Mouse (Mus musculus) left cerebral cortex, adult 18-20 months (tissue): ENCODE data around the gene Wipi1. TPM values are rescaled to one million over a fixed set of nuclear protein-coding genes. Genes with fewer than 3 reads are reported as not detected.
A peak's percentile ranks its signal among the peaks of the same experiment; 100 is the strongest.
"Not testable (repeated sequence)": the region's sequence is repeated elsewhere in the genome, so short reads cannot be mapped to it uniquely, and the experiment has no call there.

ENCODE experiments used
- DNase-seq, 2 experiments: peaks; one replicate each; pipeline ENCODE4 v3.0.0; 2021 to 2022; ENCODE audit warnings: low spot score in 2 of 2, mixed read lengths in 1 of 2
- long read RNA-seq, 2 experiments: library from polyadenylated mRNA; stranded (forward); transcript quantifications; one replicate each; pipeline ENCODE4 v2.0.0; 2021
- total RNA-seq, 2 experiments: library from RNA; stranded (reverse); gene quantifications; 2 replicates each; pipeline ENCODE4 v1.2.3; 2021

Gene Wipi1
- 10 to 100 TPM; 18.4 to 19.3 TPM for total RNA-seq
- long read RNA-seq, experiment 1, partial matches to known transcripts = 0 of 8 reads
- long read RNA-seq, experiment 1, other reads (novel, unspliced or antisense) = 0 of 8 reads
- long read RNA-seq, experiment 2, partial matches to known transcripts = 0 of 6 reads
- long read RNA-seq, experiment 2, other reads (novel, unspliced or antisense) = 0 of 6 reads

DNA sequence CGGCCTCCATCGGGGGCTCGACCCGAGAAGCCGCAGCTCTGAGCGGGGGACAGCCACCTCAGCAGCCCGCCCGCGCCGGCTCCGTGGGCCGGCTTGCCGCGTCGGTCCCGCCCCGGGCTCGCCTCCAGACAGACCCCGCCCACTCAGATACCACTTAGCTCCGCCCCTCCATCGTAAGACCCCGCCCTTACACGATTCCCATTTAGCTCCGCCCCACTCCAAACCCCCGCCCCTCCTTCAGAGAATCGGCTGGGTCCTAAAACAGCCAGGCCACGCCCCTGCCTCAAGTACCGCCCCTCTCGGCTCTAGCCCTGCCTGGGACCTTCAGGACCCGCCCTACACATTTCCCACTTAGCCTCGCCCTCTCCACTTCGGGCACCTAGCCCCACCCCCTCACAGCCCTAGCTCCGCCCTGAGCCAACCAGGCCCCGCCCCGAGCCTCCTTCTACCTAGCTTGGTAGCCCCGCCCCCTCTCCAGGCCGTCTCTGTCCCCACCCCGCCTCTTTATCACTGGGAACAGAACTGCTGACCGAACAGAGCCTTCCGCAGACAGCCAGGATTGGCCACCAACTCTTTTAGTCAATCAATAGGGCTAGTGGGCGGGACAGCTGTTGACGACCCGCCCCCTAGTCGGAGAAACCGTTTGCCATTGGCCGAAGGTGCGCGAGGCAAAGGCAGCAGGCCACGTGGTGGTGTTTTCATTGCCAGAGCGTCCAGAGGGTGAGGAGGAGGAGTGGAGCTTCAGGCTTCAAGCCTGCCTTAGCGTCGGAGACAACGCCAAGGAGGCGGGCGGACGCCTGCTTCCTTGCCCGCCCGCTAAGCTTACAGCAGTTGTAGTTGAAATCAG is at the start of gene Wipi1:
Gene Wipi1, minus strand, starts transcription at position 665 of the 847 bp plus-strand sequence.
- DNase-seq = peak; percentile 96 to 97

DNA sequence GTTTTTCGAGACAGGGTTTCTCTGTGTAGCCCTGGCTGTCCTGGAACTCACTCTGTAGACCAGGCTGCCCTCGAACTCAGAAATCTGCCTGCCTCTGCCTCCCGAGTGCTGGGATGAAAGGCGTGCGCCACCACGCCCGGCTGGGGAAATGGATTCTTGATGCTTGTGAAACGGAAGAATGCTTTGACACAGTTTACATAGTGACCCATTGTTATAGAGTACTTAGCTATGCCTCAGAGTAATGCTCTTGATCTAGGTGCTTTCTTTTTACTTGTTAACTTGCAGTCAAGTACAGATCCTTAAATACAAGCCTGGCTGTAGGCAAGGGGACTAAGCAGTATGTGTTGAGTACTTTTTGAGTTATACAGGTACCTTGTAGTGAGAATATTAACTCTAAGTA is 48.8 kb upstream of the Wipi1 start:
- not testable (repeated sequence) for DNase-seq

DNA sequence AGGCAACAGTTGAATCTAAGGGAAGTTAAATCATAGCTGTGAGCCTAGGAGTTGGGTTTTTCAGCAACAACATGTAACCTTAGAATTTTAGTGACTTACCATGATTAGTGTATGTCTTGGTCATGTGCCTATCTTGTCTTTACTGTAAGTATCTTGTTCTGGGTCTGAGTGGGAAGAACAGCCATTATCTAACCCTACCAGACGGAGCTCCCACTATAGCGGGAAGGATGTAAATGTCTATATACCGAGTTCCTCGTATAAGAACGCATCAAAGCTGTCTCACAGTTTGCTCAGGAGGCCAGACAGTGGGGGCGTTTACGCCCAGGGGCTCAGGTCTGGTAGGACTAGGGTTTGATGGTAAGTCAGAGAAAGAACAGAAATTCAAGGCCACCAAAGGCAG is 44.5 kb upstream of the Wipi1 start:
- no peak for DNase-seq

DNA sequence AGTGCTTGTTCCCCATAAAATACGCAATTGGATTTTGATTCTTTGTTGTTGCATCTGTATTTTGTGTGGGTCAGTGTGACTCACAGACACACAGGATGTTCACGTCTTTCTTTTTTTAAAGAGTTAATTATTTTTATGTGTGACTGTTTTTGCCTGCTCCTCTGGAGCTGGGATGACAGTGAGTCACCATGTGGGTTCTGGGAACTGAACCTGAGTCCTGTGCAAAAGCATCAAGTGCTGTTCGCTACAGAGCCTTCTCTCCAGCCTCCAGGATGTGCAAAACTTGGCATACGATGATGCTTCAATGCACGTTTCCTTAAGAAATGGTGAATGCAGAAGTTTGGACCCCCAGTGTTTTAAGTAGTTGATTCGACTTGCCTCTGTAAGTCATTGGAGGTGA is 42.8 kb upstream of the Wipi1 start:
- no peak for DNase-seq

DNA sequence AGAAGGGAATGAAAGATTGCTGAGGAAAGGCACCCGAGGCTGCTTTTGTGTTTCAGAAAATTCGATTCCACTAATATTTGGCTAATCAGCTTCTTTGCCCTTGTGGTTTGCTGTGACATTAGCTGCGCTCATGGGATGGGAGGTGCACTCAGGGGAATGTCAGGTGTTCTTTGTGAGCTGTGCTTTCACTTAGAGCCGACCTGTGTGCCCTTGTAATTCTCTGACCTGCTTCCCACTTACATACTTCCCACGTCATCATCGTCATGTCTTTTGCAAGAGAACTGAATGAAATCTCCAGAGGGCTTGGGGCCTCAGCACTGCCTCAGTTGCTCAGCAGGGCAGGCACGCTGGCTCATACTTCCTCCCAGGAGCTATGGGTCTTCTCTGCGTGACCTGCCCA is 41.4 kb upstream of the Wipi1 start:
- no peak for DNase-seq

DNA sequence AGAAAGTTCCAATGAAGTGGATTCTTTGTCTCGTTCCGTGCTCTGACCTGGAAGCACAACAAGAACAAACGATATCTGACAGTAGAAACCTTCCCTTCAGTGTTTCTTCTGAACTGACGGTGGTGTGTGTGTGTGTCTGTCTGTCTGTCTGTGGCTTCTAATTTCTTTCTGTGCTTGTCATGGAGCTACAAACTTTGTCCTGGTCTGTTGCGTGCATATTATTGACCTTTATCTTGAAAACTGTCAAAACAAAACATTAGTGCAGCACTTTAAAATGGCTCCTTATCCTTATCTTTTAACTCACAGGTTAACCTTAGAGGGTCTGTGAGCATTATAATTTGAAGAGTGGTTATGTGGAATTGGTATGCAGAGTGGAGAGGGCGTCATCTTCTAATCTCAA is 40.7 kb upstream of the Wipi1 start:
- no peak for DNase-seq

DNA sequence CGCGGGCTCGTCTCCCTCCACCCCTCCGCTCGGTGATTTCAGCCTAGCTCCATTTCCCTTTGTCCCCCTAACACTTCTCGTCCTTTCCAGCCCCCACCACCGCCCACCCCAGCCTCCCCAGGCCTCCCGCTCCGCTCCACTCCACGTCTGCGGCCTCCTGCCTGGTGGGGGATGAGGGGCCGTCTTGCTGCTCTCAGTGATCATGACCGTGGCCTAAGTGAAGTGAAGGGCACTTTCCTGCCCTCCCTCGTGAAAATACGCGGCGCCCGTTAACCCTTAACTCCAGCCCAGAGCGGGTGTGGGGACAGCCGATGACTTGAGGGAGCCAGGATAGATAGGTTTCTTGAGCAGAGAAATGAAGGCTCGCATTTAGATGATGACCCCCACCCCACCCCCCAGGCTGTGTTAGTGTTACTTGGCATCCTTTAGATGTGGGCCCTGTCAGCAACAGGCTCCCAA is 39.8 kb upstream of the Wipi1 start:
- no peak for DNase-seq

DNA sequence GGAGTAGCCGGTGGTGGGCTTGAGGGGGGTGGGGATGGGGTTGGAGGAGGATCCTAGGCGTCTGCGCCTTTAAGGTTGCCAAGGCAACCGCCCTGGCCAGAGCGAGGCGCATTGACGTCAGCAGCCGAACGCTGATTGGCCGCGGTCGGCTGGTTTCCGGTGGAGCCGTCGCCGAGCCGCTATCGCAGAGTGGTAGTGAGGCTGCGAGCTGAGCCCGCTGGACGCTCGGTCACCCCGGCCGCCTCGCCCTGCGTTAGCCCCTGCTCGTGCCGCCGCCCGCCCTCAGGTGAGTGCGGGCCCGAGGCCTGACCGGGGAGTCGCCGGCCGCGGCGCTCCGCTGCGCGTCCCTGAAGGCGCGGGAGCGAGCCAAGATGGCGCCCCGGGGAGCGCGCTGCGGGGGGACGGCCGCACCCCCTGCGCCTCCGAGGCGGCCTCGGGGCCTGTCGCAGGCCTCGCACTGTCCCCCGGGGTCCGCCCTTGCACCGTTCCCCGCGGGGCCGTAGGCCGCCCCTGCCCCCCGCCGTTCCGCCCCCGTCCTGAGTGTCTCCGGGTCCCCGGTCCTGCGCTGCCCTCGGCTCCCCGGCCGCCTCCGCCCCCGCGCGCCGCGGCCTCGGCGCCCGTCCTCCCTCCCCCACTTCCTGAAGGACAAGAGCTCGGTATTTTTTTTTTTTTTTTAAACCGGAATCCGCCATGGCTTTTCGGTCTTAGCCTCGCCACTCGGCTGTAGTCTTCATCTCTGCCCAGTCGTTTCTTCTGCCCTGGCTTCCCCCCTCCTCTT is 39.2 kb upstream of the Wipi1 start:
- peak; percentile 94 to 95 for DNase-seq

DNA sequence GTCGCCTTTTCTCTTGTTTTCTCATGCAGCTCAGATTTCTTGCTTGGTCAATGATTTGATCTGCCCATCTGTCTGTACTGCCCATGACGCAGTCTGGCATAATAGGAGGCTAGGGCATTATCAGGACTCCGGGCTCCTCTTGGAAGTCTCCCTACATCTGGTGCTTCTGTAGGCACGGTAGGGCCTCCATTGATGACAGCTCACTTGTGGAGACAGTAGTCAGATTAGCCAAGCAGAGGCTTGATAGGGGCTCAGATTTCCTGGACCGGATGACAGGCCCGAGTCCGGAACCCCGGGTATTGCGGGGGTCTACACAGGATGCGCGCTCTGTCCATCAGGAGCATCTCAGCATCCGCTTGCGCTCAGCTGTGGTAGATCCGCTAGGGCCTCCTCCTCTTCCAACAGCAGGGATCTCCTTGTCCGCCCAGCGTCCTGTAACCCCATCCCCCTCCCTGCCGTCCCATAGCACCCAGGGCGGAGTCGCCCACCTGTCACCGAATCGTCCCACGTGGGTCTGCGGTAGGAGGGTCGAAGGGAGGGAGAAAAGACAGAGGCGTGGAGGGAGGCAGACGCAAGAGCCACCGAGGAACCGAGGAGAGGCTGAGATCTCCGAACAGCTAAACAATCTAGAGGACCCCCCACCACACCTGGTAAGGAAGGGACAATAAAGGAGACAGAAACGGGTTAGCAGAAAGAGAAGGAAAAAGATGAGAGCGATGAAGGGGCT is 38.4 kb upstream of the Wipi1 start:
- DNase-seq = peak; percentile 81 to 87

DNA sequence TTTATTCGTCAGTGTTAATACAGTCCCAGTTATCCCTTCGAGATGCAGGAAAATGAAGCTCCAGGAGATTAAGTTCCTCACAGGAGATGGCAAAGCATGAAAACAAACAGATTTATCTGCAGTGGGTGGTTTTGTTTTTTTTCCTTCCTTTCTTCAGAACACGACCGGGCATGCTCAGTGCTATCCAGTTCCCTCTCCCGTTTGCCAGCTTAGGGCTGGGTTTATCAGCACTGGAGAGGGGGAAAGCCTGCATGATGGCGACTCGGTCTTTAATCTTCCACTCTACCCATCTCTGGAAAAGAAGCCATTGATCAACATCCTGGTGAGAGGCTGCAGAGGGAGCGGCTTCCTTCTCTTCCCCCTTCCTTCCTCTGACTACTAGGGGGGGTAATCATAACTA is 37.4 kb upstream of the Wipi1 start, which contains the start of gene Prkar1a:
Gene Prkar1a, plus strand, starts transcription at position 200 of the 400 bp plus-strand sequence.
- peak in 1 of 2 experiments; percentile 42 for DNase-seq

DNA sequence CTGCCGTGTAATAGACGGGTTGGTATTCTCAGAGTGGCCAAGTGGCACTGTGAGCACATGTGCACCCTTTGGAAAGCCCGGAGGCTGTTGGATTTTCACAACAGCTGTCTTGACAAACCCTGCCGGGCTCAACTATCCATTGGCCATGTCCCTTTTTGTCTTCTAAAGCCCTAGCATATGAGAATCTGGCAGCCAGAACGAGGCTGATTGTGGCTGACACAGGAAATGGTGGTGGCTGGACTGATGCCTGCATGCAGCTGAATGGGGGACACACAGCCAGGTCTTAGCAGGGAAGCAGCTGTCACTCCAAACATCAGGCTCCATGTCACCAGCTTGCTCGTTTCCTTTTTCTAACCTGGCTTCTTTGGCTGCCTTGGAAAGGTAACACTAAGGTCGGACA is 36.7 kb upstream of the Wipi1 start:
- DNase-seq = no peak

DNA sequence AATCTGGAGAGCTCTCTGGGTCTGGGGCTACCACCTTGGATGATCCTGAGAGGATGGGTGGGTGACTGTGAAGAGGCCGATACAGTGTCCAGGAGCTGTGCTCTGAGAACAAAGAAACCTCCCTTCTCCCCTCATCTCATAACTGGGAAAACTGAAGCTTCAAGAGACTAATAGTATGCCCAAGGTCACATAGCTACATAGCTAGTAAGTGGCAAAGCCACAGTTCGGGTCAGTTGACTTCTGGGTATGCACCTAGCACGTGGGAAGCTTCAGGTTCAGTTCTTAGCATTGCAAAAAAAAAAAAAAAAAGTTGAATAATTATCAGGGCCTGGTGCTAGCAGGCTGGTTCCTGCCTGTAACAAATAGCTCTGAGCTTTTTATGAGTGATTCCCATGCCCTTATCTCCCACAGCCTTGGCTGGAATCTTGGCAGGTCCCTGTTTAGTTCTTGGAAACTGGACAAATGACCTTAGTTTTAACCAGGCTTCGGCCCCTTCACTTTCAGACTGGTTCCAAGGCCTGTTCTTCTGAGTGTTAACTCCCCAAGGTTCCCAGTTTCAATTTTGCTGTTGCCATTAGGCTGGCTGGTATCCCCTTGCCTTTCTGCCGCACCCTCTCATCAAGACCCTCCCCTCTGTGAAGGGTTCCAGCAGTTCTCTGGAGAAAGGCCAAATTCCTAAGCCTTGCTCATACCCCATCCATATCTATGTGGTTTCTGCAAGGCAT is 29.9 kb upstream of the Wipi1 start:
- no peak for DNase-seq

DNA sequence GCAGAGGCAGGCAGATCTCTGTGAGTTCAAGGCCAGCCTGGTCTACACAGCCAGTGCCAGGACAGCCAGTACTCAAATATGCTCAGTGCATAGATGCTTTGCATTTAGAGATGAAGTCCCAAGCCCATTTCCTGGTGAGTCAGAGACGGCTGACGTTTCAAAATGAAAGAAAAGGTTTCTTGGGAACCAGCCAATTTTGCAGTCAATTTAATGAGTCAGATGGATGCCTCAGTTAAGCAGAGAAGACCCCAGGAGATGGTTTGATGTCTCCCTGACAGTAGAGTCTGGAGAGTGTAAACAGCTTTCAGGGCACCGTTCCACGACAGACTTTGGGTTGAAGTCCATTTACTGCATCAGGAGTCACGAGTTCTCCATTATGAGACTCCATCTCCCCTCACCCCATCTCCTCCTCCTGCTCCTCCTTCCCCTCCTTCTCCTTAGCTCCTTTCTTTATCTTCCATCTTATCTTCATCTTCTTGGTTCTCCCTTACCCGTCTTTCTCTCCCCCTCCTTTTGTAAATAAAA is 24.2 kb upstream of the Wipi1 start:
- DNase-seq = no peak

DNA sequence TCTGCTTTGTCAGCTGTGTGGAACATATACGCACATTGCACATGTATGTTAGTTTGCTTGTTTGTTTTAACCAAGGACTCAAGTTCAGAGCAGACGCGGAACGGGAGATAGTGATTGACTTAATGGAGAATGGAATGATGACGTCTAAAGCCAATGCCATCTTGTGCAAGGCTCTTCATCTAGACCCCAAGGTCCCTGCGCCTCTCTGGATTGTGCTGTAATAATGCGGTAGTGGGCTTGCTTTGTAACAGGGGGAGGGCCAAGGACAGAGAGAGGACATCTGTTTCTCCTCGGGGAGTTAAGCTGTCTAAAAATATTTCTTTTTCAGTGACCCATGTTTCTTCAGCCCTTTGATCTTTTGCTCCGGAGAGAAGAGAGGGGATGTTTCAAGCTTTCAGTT is 23.2 kb upstream of the Wipi1 start:
- DNase-seq = no peak

DNA sequence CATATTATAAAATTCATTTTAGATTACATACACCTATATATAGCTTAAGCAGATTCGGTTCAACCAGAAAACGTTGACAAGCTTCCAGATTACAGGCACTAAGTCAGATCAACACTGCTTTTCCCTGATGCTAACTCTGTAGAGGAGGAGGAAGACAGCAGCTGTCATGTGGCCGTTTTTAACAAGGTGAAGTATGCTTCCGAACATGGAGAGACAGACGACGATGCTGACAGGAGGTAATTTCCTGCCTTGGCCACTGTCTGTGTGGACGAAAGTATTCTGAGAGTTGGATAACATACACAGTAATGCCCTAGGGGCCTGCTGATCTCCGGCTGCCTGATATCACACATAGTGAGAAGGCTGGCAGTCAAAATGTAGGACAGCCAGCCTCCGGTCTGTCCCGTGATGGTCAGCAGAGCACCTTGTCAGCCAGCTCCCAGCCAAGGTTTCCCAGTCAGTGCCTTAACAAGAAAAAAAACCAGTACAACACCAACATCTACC is 17.3 kb upstream of the Wipi1 start:
- DNase-seq = no peak

DNA sequence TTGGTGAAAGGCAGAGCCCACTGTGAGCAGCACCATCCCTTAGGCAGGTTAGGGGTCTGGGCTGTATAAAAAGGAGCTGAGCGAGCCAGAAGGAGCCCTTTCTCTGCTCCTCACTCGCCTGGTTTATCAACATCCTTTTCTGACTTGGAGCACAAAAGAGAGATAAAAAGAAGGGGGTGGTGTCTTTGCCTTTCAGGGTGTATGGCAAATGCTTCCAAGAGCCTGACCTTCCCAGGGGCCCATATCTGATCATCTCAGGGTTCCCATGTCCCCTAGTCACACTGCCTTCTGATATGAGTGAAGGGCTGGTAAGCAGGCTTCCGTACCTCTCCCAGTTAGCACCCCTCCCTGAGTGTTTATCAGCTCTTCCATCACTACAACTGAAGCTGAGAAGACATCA is 16.3 kb upstream of the Wipi1 start:
- DNase-seq = no peak

DNA sequence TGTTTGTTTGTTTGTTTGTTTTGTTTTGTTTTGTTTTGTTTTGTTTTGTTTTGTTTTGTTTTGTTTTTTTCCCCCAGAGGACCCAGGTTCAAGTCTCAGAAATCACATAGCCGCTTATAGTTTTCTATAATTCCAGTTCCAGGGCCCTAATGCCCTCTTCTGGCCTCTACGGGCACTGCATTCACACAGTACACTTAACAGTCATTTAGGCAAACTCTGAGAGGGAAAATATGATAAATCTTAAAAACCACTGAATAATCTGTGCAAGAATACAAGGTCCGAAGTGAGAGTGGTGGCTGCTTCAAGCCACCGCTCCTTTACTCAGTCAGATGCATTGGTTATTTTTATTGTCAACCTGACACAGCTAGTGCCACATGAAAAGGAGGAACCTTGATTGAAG is 15.9 kb upstream of the Wipi1 start:
- DNase-seq = no peak

DNA sequence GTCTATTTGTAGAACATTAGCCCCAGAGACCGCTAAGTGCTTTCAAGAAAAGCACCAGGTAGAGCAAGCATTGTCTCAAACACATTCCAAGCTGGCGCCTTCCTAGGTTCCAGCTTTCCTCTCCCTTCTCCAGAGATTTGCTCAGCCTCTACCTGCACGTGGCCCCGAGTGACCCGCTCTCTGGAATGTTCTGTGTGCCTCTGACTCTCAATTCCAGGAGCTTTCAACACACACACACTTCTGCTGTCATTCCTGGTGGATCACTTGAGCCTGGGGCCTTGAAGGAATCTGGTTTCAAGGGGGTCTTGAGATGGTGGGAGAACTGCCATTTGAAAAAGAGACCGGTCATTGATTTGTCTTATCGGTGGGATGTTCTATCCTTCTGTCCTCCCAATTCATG is 11.5 kb upstream of the Wipi1 start:
- DNase-seq = no peak

DNA sequence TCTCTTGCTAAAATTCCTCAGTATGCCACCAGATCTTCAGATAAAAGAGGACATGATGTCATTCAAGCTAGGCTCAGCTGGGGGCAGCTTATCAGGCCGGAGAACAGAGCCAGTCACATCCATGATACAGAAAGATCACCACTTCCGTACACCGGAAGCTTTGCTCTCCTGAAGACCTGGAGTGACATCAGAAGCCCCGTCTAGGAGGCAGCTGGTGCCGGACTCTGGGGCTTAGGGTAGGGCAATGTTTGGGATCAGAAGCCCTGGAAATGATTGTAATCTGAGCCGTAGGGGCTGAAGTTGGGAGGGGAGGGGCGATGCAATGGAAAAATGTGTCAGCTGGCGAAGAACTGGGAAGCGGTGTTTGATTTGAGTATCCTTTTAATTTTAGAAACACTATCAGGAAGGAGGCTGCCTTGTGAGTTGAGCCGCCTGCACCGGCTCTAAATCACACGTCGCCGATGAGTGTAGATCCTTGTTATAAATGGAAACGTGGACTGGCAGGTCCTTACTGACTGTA is 10.8 kb upstream of the Wipi1 start:
- no peak for DNase-seq

DNA sequence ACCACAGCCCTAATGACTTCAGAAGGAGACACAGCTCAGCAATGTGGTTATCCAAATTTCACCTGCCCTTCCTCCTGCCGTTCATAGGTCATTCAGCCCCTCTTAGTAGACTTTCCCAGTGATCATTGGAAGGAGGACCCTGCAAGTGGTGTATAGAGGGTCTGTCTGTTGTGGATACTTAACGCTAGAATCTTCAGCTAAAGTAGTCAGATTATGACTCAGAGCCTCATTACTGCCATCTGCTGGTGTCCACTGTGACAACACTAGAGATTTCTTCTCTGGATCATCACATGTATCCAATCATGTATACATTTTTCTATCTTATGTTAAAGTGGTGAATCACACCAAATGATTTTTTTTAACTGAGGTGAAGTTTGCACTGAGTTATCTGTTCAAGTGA is 9.4 kb upstream of the Wipi1 start:
- DNase-seq = peak; percentile 57 to 72
